Mouse (Mus musculus) fat pad, adult 2 months (tissue): Measurements from ENCODE around the gene Uggt2.
A peak's percentile ranks its signal among the peaks of the same experiment; 100 is the strongest.

Experiments used
- DNase-seq: peaks from one replicate; pipeline ENCODE4 v3.0.0-alpha.2; 2011; ENCODE audit warnings: low read depth, low spot score; ENCODE audit errors: extremely low read depth

Gene Uggt2

GRCm38 (mm10) chr14:119037076-119037683 lies 62.0 kb downstream of the Uggt2 start:
- no peak for DNase-seq

GRCm38 (mm10) chr14:119027675-119028253 lies 71.5 kb downstream of the Uggt2 start:
- no peak for DNase-seq

- DNase-seq = no peak
These were observed 72.1 kb downstream of the Uggt2 start for GRCm38 (mm10) chr14:119027130-119027529.

GRCm38 (mm10) chr14:119025889-119026288 lies 73.3 kb downstream of the Uggt2 start:
- DNase-seq = no peak

GRCm38 (mm10) chr14:119013549-119013948 lies 85.7 kb downstream of the Uggt2 start:
- DNase-seq = no peak

- DNase-seq = no peak
These were observed 86.4 kb downstream of the Uggt2 start for GRCm38 (mm10) chr14:119012607-119013431.

GRCm38 (mm10) chr14:119009531-119009930 lies 89.7 kb downstream of the Uggt2 start:
- DNase-seq = no peak

GRCm38 (mm10) chr14:119008031-119008590 lies 91.1 kb downstream of the Uggt2 start:
- no peak for DNase-seq

GRCm38 (mm10) chr14:119007103-119007951 lies 91.9 kb downstream of the Uggt2 start:
- DNase-seq = peak; percentile 99

GRCm38 (mm10) chr14:119006441-119007102 lies 92.7 kb downstream of the Uggt2 start:
- DNase-seq = no peak

- no peak for DNase-seq
These were observed 93.4 kb downstream of the Uggt2 start for GRCm38 (mm10) chr14:119005834-119006233.

- DNase-seq = no peak
These were observed 95.9 kb downstream of the Uggt2 start for GRCm38 (mm10) chr14:119003320-119003719.

GRCm38 (mm10) chr14:118995226-118995925 lies 103.9 kb downstream of the Uggt2 start:
- no peak for DNase-seq

- no peak for DNase-seq
These were observed 111.4 kb downstream of the Uggt2 start for GRCm38 (mm10) chr14:118987523-118988496.

- no peak for DNase-seq
These were observed 112.3 kb downstream of the Uggt2 start for GRCm38 (mm10) chr14:118986653-118987522.

GRCm38 (mm10) chr14:118984161-118984560 lies 115.1 kb downstream of the Uggt2 start:
- no peak for DNase-seq

GRCm38 (mm10) chr14:118983396-118983795 lies 115.8 kb downstream of the Uggt2 start:
- no peak for DNase-seq
